Mouse (Mus musculus) macrophage (primary cell): ENCODE measurements around the gene Arvcf. TPM values are rescaled to one million over a fixed set of nuclear protein-coding genes. Genes with fewer than 3 reads are reported as not detected.

Experiments used
- H3K27ac ChIP-seq: fragments of 350-480 bp; formaldehyde crosslinking; 2 replicates; pipeline ENCODE4 v1.9.0; 2021
- H3K36me3 ChIP-seq: fragments of 350-480 bp; formaldehyde crosslinking; 2 replicates; pipeline ENCODE4 v1.9.0; 2021; ENCODE audit errors: inconsistent target
- H3K4me3 ChIP-seq: fragments of 350-480 bp; formaldehyde crosslinking; 2 replicates; pipeline ENCODE4 v1.9.0; 2021; ENCODE audit errors: inconsistent target
- H3K79me2 ChIP-seq: fragments of 350-480 bp; formaldehyde crosslinking; 2 replicates; pipeline ENCODE4 v1.9.0; 2021; ENCODE audit errors: inconsistent target
- WGBS: methylation state at CpG from one replicate; pipeline ENCODE4 v1.1.7; 2026; ENCODE audit warnings: inconsistent platforms; ENCODE audit not compliant: missing documents; 5-methylcytosine and 5-hydroxymethylcytosine counted together
- polyA plus RNA-seq: library from polyadenylated mRNA; stranded (reverse); fragments of 250-400 nt; gene quantifications from 3 replicates; pipeline ENCODE4 v1.2.4, GENCODE M21; 2018; ENCODE audit warnings: inconsistent platforms
- total RNA-seq, 78 experiments: library from RNA; depleted of rRNA; stranded (reverse); fragments of 250-400 nt; gene quantifications; 1 replicate in 9 of 78; 2 replicates in 24 of 78; 3 replicates in 43 of 78; 4 replicates in 2 of 78; pipeline ENCODE4 v1.2.4; 2018; ENCODE audit warnings: inconsistent platforms in 56 of 78

Gene Arvcf
- total RNA-seq (2018; cell fraction: chromatin; rRNA removed) = 10 to 100 TPM in 4 of 26 experiments, 1 to 10 TPM in 20, under 1 TPM in 2; 0.63 to 18.6 (median 3.6) TPM
- total RNA-seq (2018; cell fraction: cytosol; rRNA removed) = 1 to 10 TPM in 15 of 26 experiments, under 1 TPM in 11; 0.25 to 3.1 (median 1.2) TPM
- total RNA-seq (2018; cell fraction: nucleus; rRNA removed) = 1 to 10 TPM in 20 of 26 experiments, under 1 TPM in 6; 0.29 to 9.7 (median 2.2) TPM
- 0.75 to 2.7 TPM (median 0.89 TPM) in 3 replicates for polyA plus RNA-seq

DNA sequence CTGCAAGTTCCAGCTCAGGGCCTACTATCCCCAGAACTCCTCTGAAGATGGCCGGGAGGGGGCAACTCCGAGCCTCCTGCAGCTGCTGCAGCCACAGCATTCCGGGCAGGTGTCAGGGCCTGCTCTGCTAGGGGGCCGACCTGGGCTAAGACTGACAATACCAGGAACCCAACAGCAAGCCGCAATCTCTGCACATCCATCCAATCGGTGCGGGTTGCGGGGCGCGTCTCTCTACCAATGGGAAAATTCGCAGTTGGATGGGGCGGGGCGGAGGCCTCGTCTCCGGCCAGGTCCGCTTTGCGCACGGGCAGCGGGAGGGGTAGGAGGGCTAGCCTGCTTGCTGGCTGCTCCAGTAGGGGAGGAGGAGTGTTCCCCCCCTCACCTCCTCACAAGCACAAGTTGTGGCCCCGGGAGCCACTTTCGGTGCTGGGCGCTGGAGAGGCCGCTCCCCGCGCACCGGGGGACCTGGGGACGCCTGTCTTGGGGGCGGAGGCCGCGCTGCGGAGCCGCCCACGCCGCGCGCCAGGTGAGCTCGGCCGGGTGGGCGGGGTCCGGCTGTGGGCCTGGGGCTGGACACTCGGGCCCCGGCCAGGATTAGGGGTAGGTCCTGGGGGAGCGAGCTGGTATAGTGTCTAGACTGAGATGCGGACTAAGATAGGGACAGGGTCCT, at the start of gene Arvcf, which contains the start of gene Tango2:
TSS of gene Arvcf (plus strand) at position 252 of the 670 bp plus-strand sequence.
TSS of gene Tango2 (minus strand) at position 173 of the 670 bp plus-strand sequence.
- H3K79me2 ChIP-seq = peaks cover 5% of the 10 kb centered on the region; the same call in 1 of the 2 replicates
- no peak within 1 kb of the TSS; the same call in 1 of the 2 replicates for H3K4me3 ChIP-seq
- no peaks in the 10 kb centered on the region for H3K36me3 ChIP-seq
- H3K27ac ChIP-seq = no peak within 1 kb of the TSS
- 1% methylated on average over 44 of the region's 44 CpGs for WGBS

DNA sequence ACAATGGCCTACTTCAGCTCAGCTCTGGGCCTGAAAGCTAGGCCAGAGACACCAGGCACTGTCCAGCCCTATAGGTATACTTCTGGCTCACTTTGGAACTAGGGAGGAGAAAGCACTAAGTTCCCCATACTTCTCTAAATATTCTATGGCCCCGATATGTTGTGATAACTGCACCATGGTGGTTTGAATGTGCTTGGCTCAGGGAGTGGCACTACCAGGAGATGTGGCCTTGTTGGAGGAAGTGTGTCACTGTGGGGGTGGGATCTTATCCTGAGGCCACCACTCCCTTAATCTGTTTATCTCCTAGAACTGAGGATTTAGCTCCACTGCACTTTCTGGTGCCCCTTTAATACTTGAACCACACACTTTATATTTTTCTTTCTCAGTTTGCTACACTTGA, 39.8 kb upstream of the Arvcf start:
- Histone ChIP-seq H3K79me2 (no peaks in the 10 kb centered on the region), H3K27ac (no peak overlapping the region), H3K36me3 (peaks cover 73% of the 10 kb centered on the region), H3K4me3 (no peak overlapping the region)
- WGBS = 100% methylated on average over 1 of the region's 1 CpGs

DNA sequence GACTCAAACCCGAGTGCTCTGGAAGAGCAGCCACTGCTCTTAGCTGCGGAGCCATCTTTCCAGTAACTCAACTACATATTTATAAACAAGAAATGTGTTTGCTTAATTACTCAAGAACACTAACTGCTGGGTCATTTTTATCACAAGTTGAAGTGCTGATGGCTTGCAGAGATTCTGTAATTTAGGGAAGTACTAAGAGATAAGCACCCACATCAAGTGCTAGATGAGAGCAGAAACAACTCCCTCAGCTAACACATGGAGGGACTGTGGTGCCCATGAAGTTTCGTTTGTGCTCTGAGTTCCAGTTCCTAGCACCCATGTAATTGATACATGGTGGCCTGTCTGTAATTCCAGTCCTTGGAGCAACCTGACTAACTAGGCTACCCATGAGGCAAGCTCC, 29.0 kb upstream of the Arvcf start:
- no peak overlapping the region for H3K27ac ChIP-seq
- no peaks in the 10 kb centered on the region for H3K79me2 ChIP-seq
- WGBS = 86% methylated on average over 3 of the region's 3 CpGs
- H3K4me3 ChIP-seq = no peak overlapping the region
- peaks cover 39% of the 10 kb centered on the region for H3K36me3 ChIP-seq

DNA sequence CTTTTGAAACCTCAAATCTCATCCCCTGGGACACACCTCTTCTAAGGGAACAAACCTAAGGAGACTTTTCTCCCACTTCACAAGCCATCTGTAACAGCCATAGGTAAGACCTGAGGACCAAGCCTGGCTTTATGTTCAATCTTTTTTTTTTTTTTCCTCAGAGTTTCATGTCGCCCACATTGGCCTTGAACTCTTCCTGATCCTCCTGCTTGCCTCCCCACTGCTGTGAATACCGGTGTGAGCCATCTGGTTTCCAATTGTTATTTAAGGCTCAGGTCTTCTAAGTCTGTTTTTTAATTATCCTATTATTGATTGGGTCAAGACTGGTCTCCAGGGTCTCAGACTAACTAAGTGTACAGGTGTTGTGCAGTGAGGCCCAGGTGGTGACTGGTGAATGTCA, 26.5 kb upstream of the Arvcf start:
- Histone ChIP-seq H3K27ac (no peak overlapping the region), H3K4me3 (no peak overlapping the region), H3K36me3 (peaks cover 45% of the 10 kb centered on the region), H3K79me2 (no peaks in the 10 kb centered on the region)
- WGBS = 89% methylated on average over 2 of the region's 2 CpGs

GRCm38 (mm10) chr16:18323460-18323859, 24.5 kb upstream of the Arvcf start:
- H3K27ac ChIP-seq = no peak overlapping the region
- 95% methylated on average over 2 of the region's 2 CpGs for WGBS
- no peaks in the 10 kb centered on the region; the same call in 1 of the 2 replicates for H3K79me2 ChIP-seq
- no peak overlapping the region for H3K4me3 ChIP-seq
- H3K36me3 ChIP-seq = peaks cover 52% of the 10 kb centered on the region

GRCm38 (mm10) chr16:18324031-18324430, 24.0 kb upstream of the Arvcf start:
- peaks cover 51% of the 10 kb centered on the region for H3K36me3 ChIP-seq
- no peak overlapping the region for H3K27ac ChIP-seq
- 93% methylated on average over 6 of the region's 6 CpGs for WGBS
- no peaks in the 10 kb centered on the region; the same call in 1 of the 2 replicates for H3K79me2 ChIP-seq
- no peak overlapping the region for H3K4me3 ChIP-seq

DNA sequence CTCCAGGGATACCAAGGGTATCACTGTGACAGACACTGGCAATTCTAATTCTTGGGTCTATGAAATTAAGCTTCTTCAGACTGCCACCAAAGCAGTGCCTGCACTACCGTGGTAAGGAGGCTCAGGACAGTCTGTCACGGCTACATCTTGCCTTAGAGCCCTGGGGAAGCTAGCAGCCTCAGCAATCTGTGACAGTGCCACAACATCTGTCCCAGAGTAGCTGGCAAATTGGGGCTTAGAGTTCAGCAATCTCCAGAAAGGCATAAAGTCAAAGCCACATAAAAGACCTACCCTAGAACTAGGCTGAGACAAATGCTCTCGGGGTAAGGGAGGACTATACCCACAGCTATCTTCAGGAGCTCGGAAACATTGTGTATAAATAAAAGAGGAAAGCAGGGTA, 22.2 kb upstream of the Arvcf start:
- no peaks in the 10 kb centered on the region; the same call in 1 of the 2 replicates for H3K79me2 ChIP-seq
- 88% methylated on average over 4 of the region's 4 CpGs for WGBS
- H3K4me3 ChIP-seq = no peak overlapping the region
- H3K36me3 ChIP-seq = peaks cover 43% of the 10 kb centered on the region
- no peak overlapping the region for H3K27ac ChIP-seq

- Histone ChIP-seq H3K4me3 (no peak overlapping the region), H3K36me3 (peaks cover 30% of the 10 kb centered on the region), H3K79me2 (no peaks in the 10 kb centered on the region; the same call in 1 of the 2 replicates), H3K27ac (no peak overlapping the region)
- over 99% methylated on average over 9 of the region's 9 CpGs for WGBS
These were observed 20.0 kb upstream of the Arvcf start for GRCm38 (mm10) chr16:18327936-18328335.

GRCm38 (mm10) chr16:18328524-18328923, 19.5 kb upstream of the Arvcf start:
- no peak overlapping the region for H3K4me3 ChIP-seq
- H3K36me3 ChIP-seq = peaks cover 29% of the 10 kb centered on the region; the same call in 1 of the 2 replicates
- no peaks in the 10 kb centered on the region; the same call in 1 of the 2 replicates for H3K79me2 ChIP-seq
- 100% methylated on average over 1 of the region's 1 CpGs for WGBS
- no peak overlapping the region for H3K27ac ChIP-seq

DNA sequence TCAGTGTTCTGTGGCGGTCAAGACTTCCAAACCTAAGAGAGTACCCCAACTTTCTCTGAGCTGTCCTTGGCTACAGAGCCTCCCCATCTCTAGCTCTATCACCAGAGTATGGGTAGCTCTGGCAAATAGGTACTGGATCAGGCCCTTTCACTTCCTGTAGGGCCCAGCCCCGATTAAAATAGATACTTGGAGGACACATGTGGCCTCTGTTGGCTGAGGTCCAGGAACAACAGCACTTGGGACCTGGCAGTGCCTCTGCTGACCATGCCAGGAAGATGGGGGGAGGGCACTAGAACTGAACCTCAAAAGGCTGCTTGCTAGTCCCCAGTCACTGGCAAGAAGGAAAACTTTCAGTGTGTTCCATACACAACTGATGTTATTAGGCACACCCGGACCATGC, 14.0 kb upstream of the Arvcf start:
- Histone ChIP-seq H3K36me3 (peaks cover 30% of the 10 kb centered on the region), H3K27ac (no peak overlapping the region), H3K79me2 (no peaks in the 10 kb centered on the region; the same call in 1 of the 2 replicates), H3K4me3 (no peak overlapping the region)
- 71% methylated on average over 3 of the region's 3 CpGs for WGBS

DNA sequence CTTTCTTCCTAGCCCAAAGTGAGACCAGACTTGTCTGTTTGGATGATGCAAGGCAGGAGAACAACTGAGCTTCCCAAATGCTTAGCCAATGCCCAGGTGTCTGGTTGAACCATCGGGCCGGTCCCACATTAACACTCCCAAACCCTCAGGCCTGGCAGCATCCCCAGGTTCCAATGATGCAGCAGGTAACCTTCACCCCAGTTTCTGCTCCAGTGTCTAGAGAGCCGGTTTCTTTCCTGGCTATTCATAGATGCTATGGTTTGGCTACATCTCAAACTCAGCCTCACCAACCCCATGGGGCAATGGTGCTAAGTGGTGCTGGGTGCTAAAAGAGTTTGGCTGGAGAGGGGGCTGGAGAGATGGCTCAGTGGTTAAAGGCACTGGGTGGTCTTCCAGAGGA, 12.0 kb upstream of the Arvcf start:
- Histone ChIP-seq H3K27ac (no peak overlapping the region), H3K36me3 (peaks cover 30% of the 10 kb centered on the region), H3K4me3 (no peak overlapping the region), H3K79me2 (peaks cover 19% of the 10 kb centered on the region; the same call in 1 of the 2 replicates)
- 84% methylated on average over 3 of the region's 3 CpGs for WGBS

- Histone ChIP-seq H3K36me3 (peaks cover 30% of the 10 kb centered on the region), H3K79me2 (peaks cover 31% of the 10 kb centered on the region), H3K4me3 (no peak overlapping the region), H3K27ac (no peak overlapping the region)
- 100% methylated on average over 4 of the region's 4 CpGs for WGBS
These were observed 10.7 kb upstream of the Arvcf start for GRCm38 (mm10) chr16:18337261-18337660.

- Histone ChIP-seq H3K36me3 (peaks cover 23% of the 10 kb centered on the region), H3K79me2 (peaks cover 44% of the 10 kb centered on the region), H3K4me3 (no peak overlapping the region), H3K27ac (no peak overlapping the region)
- WGBS = 100% methylated on average over 1 of the region's 1 CpGs
These were observed 8.1 kb upstream of the Arvcf start for GRCm38 (mm10) chr16:18339866-18340265.

DNA sequence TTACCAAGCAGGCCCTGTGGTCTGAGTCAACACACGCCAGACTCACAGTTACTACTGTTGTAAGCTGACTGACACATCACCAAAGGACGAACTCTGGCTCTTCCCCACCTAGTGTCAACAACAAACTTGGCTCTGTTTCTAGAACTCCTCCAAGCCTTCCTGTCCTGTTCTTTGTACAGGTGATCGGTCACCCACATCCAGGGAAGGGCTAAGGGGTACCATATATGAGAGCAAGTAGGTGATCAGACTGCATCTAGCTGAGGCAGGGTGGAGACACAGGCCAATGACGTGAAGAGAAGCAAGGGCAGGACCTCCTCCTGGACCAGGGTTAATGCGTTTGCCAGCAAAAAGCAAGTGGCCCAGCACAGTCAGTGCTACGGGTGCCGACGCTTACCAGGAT, 6.4 kb upstream of the Arvcf start:
- Histone ChIP-seq H3K4me3 (no peak overlapping the region), H3K36me3 (peaks cover 14% of the 10 kb centered on the region), H3K79me2 (peaks cover 44% of the 10 kb centered on the region), H3K27ac (no peak overlapping the region)
- 93% methylated on average over 8 of the region's 8 CpGs for WGBS

- H3K27ac ChIP-seq = no peak overlapping the region
- H3K79me2 ChIP-seq = peaks cover 44% of the 10 kb centered on the region
- peaks cover 14% of the 10 kb centered on the region for H3K36me3 ChIP-seq
- no peak overlapping the region for H3K4me3 ChIP-seq
- WGBS = 96% methylated on average over 2 of the region's 2 CpGs
These were observed 5.9 kb upstream of the Arvcf start for GRCm38 (mm10) chr16:18342076-18342475.
